Mouse (Mus musculus): ENCODE measurements around the gene Camta2. TPM values are rescaled to one million over a fixed set of nuclear protein-coding genes. Genes with fewer than 3 reads are reported as not detected.
A peak's percentile ranks its signal among the peaks of the same experiment; 100 is the strongest.

Camta2 gene
- polyA plus RNA-seq, 1 experiment from 2014 or later: 3.3 TPM

GRCm38 (mm10) chr11:70654198-70654922 is 33.5 kb downstream of the Camta2 start, which contains the start of gene Pfn1:
Gene Pfn1 (minus strand): TSS chr11:70654644.
- H3K36me3 ChIP-seq (replicated peaks): peaks cover 37% of the 10 kb centered on the region
- peaks cover 16% of the 10 kb centered on the region for H3K27me3 ChIP-seq
- H3K9me3 ChIP-seq (replicated peaks): no peaks in the 10 kb centered on the region
- H3K4me2 ChIP-seq: peak within 1 kb of the TSS; percentile 99
- peak within 1 kb of the TSS; percentile 98 for H3K9ac ChIP-seq
- peaks cover 72% of the 10 kb centered on the region for H3K4me1 ChIP-seq (replicated peaks)
- H3K27ac ChIP-seq (replicated peaks): peak within 1 kb of the TSS; percentile 99
- peak within 1 kb of the TSS; percentile 99 for H3K4me3 ChIP-seq (replicated peaks)
- under 1% methylated on average over 57 of the region's 61 CpGs for WGBS (ENCODE audit: insufficient replicate concordance)
- ATAC-seq (ENCODE audit: insufficient read depth): peak; percentile 57

GRCm38 (mm10) chr11:70653345-70654197 is 34.3 kb downstream of the Camta2 start:
- Histone ChIP-seq H3K9me3 (replicated peaks) (no peaks in the 10 kb centered on the region), H3K27me3 (peaks cover 16% of the 10 kb centered on the region), H3K4me3 (replicated peaks) (peak overlapping the region; percentile 99), H3K27ac (replicated peaks) (peak overlapping the region; percentile 99), H3K9ac (peak overlapping the region; percentile 98), H3K4me1 (replicated peaks) (peaks cover 80% of the 10 kb centered on the region), H3K4me2 (peak overlapping the region; percentile 99), H3K36me3 (replicated peaks) (peaks cover 44% of the 10 kb centered on the region)
- under 1% methylated on average over 63 of the region's 63 CpGs for WGBS (ENCODE audit: insufficient replicate concordance)
- peak; percentile 71 for ATAC-seq (ENCODE audit: insufficient read depth)

- Histone ChIP-seq H3K4me1 (replicated peaks) (peaks cover 83% of the 10 kb centered on the region), H3K9me3 (replicated peaks) (no peaks in the 10 kb centered on the region), H3K27me3 (peaks cover 16% of the 10 kb centered on the region), H3K4me3 (replicated peaks) (peak overlapping the region; percentile 99), H3K4me2 (peak overlapping the region; percentile 99), H3K36me3 (replicated peaks) (peaks cover 44% of the 10 kb centered on the region), H3K9ac (peak overlapping the region; percentile 98), H3K27ac (replicated peaks) (peak overlapping the region; percentile 99)
- 13% methylated on average over 6 of the region's 6 CpGs for WGBS (ENCODE audit: insufficient replicate concordance)
- ATAC-seq (ENCODE audit: insufficient read depth): no peak
These were observed 35.0 kb downstream of the Camta2 start for GRCm38 (mm10) chr11:70652884-70653344.

- 29% methylated on average over 12 of the region's 12 CpGs for WGBS (ENCODE audit: insufficient replicate concordance)
- H3K4me1 ChIP-seq (replicated peaks): peaks cover 76% of the 10 kb centered on the region
- ATAC-seq (ENCODE audit: insufficient read depth): no peak
These were observed 35.6 kb downstream of the Camta2 start for GRCm38 (mm10) chr11:70652029-70652883.

GRCm38 (mm10) chr11:70651391-70651790 is 36.5 kb downstream of the Camta2 start:
- H3K9me3 ChIP-seq (replicated peaks): no peaks in the 10 kb centered on the region
- peaks cover 71% of the 10 kb centered on the region for H3K4me1 ChIP-seq (replicated peaks)
- WGBS (ENCODE audit: insufficient replicate concordance): 34% methylated on average over 2 of the region's 2 CpGs
- H3K4me2 ChIP-seq: peak overlapping the region; percentile 99
- H3K4me3 ChIP-seq (replicated peaks): peak overlapping the region; percentile 27
- ATAC-seq (ENCODE audit: insufficient read depth): no peak
- peak overlapping the region; percentile 98 for H3K9ac ChIP-seq
- H3K27me3 ChIP-seq: peaks cover 9% of the 10 kb centered on the region
- H3K27ac ChIP-seq (replicated peaks): peak overlapping the region; percentile 99
- H3K36me3 ChIP-seq (replicated peaks): peaks cover 44% of the 10 kb centered on the region

More at GRCm38 (mm10) chr11:70652029-70652883, 35.6 kb downstream of the Camta2 start:
- Histone ChIP-seq H3K27me3 (peaks cover 16% of the 10 kb centered on the region), H3K27ac (replicated peaks) (peak overlapping the region; percentile 99), H3K9me3 (replicated peaks) (no peaks in the 10 kb centered on the region), H3K9ac (peak overlapping the region; percentile 98), H3K4me3 (replicated peaks) (peak overlapping the region; percentile 99), H3K4me2 (peak overlapping the region; percentile 99), H3K36me3 (replicated peaks) (peaks cover 44% of the 10 kb centered on the region)

GRCm38 (mm10) chr11:70650322-70651175 is 37.4 kb downstream of the Camta2 start:
- H3K4me2 ChIP-seq: peak overlapping the region; percentile 99
- peaks cover 71% of the 10 kb centered on the region for H3K4me1 ChIP-seq (replicated peaks)
- WGBS (ENCODE audit: insufficient replicate concordance): 36% methylated on average over 12 of the region's 12 CpGs
- ATAC-seq (ENCODE audit: insufficient read depth): no peak
- H3K4me3 ChIP-seq (replicated peaks): peak overlapping the region; percentile 82
- no peaks in the 10 kb centered on the region for H3K9me3 ChIP-seq (replicated peaks)
- H3K36me3 ChIP-seq (replicated peaks): peaks cover 44% of the 10 kb centered on the region
- H3K27ac ChIP-seq (replicated peaks): peak overlapping the region; percentile 99
- peak overlapping the region; percentile 98 for H3K9ac ChIP-seq
- peaks cover under 1% of the 10 kb centered on the region; the same call in 1 of the 2 replicates for H3K27me3 ChIP-seq

- H3K4me1 ChIP-seq (replicated peaks): peaks cover 69% of the 10 kb centered on the region
- no peaks in the 10 kb centered on the region for H3K9me3 ChIP-seq (replicated peaks)
- no peak for ATAC-seq (ENCODE audit: insufficient read depth)
- peak overlapping the region; percentile 99 for H3K27ac ChIP-seq (replicated peaks)
- peak overlapping the region; percentile 82 for H3K4me3 ChIP-seq (replicated peaks)
- no peaks in the 10 kb centered on the region for H3K27me3 ChIP-seq
- peak overlapping the region; percentile 91 for H3K9ac ChIP-seq
- peak overlapping the region; percentile 99 for H3K4me2 ChIP-seq
- peaks cover 57% of the 10 kb centered on the region for H3K36me3 ChIP-seq (replicated peaks)
- WGBS (ENCODE audit: insufficient replicate concordance): 72% methylated on average over 8 of the region's 8 CpGs
These were observed 38.6 kb downstream of the Camta2 start for GRCm38 (mm10) chr11:70649185-70649734.

- H3K36me3 ChIP-seq (replicated peaks): peaks cover 62% of the 10 kb centered on the region
- peaks cover 69% of the 10 kb centered on the region for H3K4me1 ChIP-seq (replicated peaks)
- peak overlapping the region; percentile 82 for H3K4me3 ChIP-seq (replicated peaks)
- H3K9me3 ChIP-seq (replicated peaks): no peaks in the 10 kb centered on the region
- H3K9ac ChIP-seq: peak overlapping the region; percentile 91
- ATAC-seq (ENCODE audit: insufficient read depth): peak; percentile 10; the same call in 1 of the 2 replicates
- no peaks in the 10 kb centered on the region for H3K27me3 ChIP-seq
- WGBS (ENCODE audit: insufficient replicate concordance): 9% methylated on average over 4 of the region's 4 CpGs
- H3K4me2 ChIP-seq: peak overlapping the region; percentile 99
- peak overlapping the region; percentile 99 for H3K27ac ChIP-seq (replicated peaks)
These were observed 39.4 kb downstream of the Camta2 start for GRCm38 (mm10) chr11:70648512-70648911.

- ATAC-seq (ENCODE audit: insufficient read depth): peak; percentile 11; the same call in 1 of the 2 replicates
- peaks cover 65% of the 10 kb centered on the region for H3K36me3 ChIP-seq (replicated peaks)
These were observed 40.0 kb downstream of the Camta2 start for GRCm38 (mm10) chr11:70647716-70648420.

More at GRCm38 (mm10) chr11:70647716-70648420, 40.0 kb downstream of the Camta2 start:
- 1% methylated on average over 28 of the region's 28 CpGs for WGBS (ENCODE audit: insufficient replicate concordance)
- Histone ChIP-seq H3K4me1 (replicated peaks) (peaks cover 67% of the 10 kb centered on the region), H3K4me3 (replicated peaks) (peak overlapping the region; percentile 82), H3K9ac (peak overlapping the region; percentile 91), H3K9me3 (replicated peaks) (no peaks in the 10 kb centered on the region), H3K27ac (replicated peaks) (peak overlapping the region; percentile 99), H3K4me2 (peak overlapping the region; percentile 99), H3K27me3 (no peaks in the 10 kb centered on the region)
